Mouse (Mus musculus): ENCODE data around the gene Cdh23.

DNA sequence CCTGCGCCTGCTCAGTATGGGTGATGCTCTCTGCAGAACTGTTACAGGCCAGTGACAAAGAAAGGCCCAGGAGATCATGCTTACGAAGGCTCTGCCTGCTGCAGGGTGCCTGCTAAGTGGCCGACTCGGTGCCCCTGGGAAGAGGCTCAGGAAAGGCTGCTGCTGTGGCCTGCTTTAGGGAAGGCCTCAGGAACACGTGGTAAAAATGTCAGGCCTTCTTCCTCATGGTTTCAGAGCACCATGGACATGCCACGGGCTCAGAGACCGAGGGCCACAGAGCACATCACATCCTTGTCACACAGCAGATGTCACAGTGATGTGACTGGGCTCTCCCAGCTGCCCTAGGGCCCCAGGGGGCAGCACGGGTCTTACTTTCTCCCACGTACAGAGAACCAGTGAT is 47.4 kb upstream of the Cdh23 start:
- TF ChIP-seq EP300 (IDR thresholded peaks at IDR 0.05), result no peak
- TF ChIP-seq CTCF (IDR thresholded peaks at IDR 0.05), result no peak

Data from lung, postnatal 0 days (tissue).